Mouse (Mus musculus) hindbrain, embryonic 15.5 days (tissue): ENCODE results near the gene Ccdc60. TPM values are rescaled to one million over a fixed set of nuclear protein-coding genes. Genes with fewer than 3 reads are reported as not detected.

ENCODE experiments used
- ATAC-seq: fragments of 200-750 bp; cut with Nextera tagmentation; 2 replicates; pipeline ENCODE4 v1.8.0; 2017; ENCODE audit warnings: low read depth, moderate number of reproducible peaks, moderate TSS enrichment; ENCODE audit not compliant: low FRiP score
- H3K27ac ChIP-seq: fragments of 300-500 bp; sonication (generic); replicated peaks from 2 replicates; pipeline ENCODE4 v1.5.1; 2015; ENCODE audit warnings: mild to moderate bottlenecking, inconsistent platforms
- H3K27me3 ChIP-seq: fragments of 300-500 bp; sonication (generic); 2 replicates; pipeline ENCODE4 v1.6.1; 2015; ENCODE audit warnings: control low read depth, inconsistent platforms
- H3K36me3 ChIP-seq: fragments of 300-500 bp; sonication (generic); 2 replicates; pipeline ENCODE4 v1.6.1; 2015; ENCODE audit warnings: control low read depth, inconsistent platforms
- H3K4me1 ChIP-seq: fragments of 300-500 bp; sonication (generic); replicated peaks from 2 replicates; pipeline ENCODE4 v1.6.1; 2015; ENCODE audit warnings: control low read depth, inconsistent platforms
- H3K4me2 ChIP-seq: fragments of 300-500 bp; sonication (generic); 2 replicates; pipeline ENCODE4 v1.6.1; 2015; ENCODE audit warnings: moderate library complexity, mild to moderate bottlenecking, inconsistent platforms
- H3K4me3 ChIP-seq: fragments of 300-500 bp; sonication (generic); 2 replicates; pipeline ENCODE4 v1.5.1; 2015; ENCODE audit warnings: mild to moderate bottlenecking, inconsistent platforms
- H3K9ac ChIP-seq: fragments of 300-500 bp; sonication (generic); 2 replicates; pipeline ENCODE4 v1.6.1; 2015; ENCODE audit warnings: inconsistent platforms
- H3K9me3 ChIP-seq: fragments of 300-500 bp; sonication (generic); 2 replicates; pipeline ENCODE4 v1.6.1; 2016; ENCODE audit warnings: control low read depth, inconsistent platforms
- WGBS: fragments of 180-500 bp; shearing (Covaris S2); methylation state at CpG from one replicate; pipeline ENCODE4 v1.1.7; 2015; 5-methylcytosine and 5-hydroxymethylcytosine counted together
- polyA plus RNA-seq: library from polyadenylated mRNA; unstranded; fragments of >200 nt; fragmentation: Nextera tagmentation; extraction: Ambion mirVana; gene quantifications from 2 replicates; pipeline ENCODE4 v1.2.1, GENCODE M21; 2015

The Ccdc60 gene
- polyA plus RNA-seq, 1 experiment from 2014 or later: 2.8 TPM

DNA sequence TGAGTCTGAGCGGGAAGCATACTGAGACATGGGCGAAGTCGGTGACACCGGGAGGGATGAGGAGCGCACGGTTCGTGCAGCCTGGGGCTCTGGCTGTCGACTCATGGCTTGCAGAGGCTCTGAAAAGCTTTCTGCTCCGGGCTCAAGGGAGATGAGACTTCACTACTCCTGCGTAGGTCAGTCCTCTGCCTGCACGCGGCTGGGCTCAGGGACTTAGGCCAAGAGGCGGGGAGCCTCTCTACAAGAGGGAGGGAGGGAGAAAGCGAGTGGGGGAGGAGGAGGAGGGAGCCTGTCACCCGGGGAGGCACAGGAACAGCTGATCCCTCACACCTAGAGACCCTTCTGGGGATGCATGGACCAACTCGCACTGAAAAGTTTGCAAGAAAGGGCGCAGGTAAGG lies 205.7 kb downstream of the Ccdc60 start, which contains the start of gene Tmem233:
Tmem233 (minus strand) TSS at position 164 of the 400 bp plus-strand sequence.
- H3K9ac ChIP-seq: no peak within 1 kb of the TSS
- H3K27ac ChIP-seq: no peak within 1 kb of the TSS
- no peaks in the 10 kb centered on the region for H3K36me3 ChIP-seq
- no peak within 1 kb of the TSS; the same call in 1 of the 2 replicates for H3K4me2 ChIP-seq
- no peak within 1 kb of the TSS for H3K4me3 ChIP-seq
- 17% methylated on average over 17 of the region's 17 CpGs for WGBS
- ATAC-seq: no peak
- no peaks in the 10 kb centered on the region for H3K9me3 ChIP-seq
- peaks cover 22% of the 10 kb centered on the region; the same call in 1 of the 2 replicates for H3K27me3 ChIP-seq
- H3K4me1 ChIP-seq: no peaks in the 10 kb centered on the region; the same call in 1 of the 2 replicates

DNA sequence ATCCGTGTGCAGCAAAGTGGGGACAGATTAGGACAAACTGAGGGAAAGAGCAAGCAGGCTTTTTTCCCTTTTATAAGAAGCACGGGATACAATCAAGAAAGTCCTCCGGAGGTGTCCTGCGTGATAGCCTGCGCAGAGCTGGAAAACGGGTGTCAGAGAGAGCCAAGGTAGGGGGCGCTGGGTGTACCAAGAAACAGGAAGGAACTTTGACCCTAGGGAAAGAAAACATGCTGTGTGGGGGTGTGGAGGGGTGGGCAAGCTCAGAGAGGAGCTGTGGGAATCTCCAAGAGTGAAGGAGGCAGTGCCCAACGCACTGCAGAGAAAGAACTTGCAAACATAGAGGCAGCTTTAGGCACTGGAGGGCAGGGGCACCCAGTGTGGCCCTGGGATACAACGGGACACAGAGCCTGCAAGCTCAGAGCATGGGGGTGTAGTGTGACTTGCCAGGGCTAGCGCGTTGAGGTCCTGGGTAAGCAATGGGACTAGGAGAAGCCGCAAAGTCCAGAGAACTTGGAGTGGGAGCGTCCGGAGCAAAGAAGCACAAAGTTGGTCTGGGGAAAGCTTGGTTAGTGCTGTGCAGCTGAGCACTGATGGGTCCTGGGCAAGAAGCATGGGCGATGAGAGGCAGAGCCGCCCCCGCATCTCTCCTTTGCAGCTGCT lies 206.4 kb downstream of the Ccdc60 start:
- Histone ChIP-seq H3K4me3 (no peak overlapping the region), H3K27me3 (peaks cover 22% of the 10 kb centered on the region; the same call in 1 of the 2 replicates), H3K9me3 (no peaks in the 10 kb centered on the region), H3K9ac (no peak overlapping the region), H3K4me1 (no peaks in the 10 kb centered on the region; the same call in 1 of the 2 replicates), H3K4me2 (no peak overlapping the region), H3K27ac (no peak overlapping the region), H3K36me3 (no peaks in the 10 kb centered on the region)
- ATAC-seq: no peak
- 43% methylated on average over 17 of the region's 17 CpGs for WGBS

DNA sequence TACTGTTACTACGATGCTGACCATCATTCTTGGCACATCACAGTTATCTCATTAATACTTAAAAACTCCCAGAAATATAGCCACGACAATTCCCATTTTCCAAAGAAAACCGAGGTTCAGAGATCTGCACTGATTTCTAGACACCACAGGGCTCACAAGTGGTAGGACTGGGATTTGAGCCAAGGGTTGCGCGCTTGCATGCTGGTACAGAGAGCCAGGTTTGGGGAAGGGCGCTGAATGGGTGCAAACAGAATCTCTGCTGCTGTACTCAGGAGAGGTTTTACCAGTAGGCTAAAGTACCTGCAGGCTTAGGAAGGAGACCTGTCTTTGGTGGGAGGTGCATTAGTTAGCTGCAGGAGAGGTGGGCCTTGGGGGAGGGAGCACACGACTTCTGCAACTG lies 207.2 kb downstream of the Ccdc60 start:
- no peak for ATAC-seq

DNA sequence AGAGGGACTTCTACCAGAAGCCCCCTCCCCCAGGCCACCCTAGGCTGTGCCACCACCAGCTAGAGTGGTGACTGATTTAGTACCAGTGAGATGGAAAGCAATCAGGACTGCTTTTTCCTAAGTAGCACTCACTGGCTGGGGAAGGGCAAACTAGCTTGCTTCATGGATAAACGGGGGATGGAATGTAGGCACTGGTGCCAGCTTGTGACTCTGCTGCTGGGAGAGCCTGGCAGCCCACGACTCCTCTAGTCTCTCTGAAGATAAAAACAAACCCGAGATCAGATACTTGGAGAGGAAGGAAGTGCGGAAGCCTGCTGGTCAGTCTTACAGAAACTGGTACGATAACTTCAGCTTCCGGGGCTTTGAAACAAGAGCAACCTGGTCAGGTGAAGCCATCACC lies 208.0 kb downstream of the Ccdc60 start:
- H3K4me3 ChIP-seq: no peak overlapping the region
- no peaks in the 10 kb centered on the region for H3K9me3 ChIP-seq
- no peak overlapping the region for H3K9ac ChIP-seq
- H3K4me2 ChIP-seq: no peak overlapping the region
- H3K27ac ChIP-seq: no peak overlapping the region
- H3K27me3 ChIP-seq: peaks cover 22% of the 10 kb centered on the region; the same call in 1 of the 2 replicates
- H3K4me1 ChIP-seq: no peaks in the 10 kb centered on the region; the same call in 1 of the 2 replicates
- no peaks in the 10 kb centered on the region for H3K36me3 ChIP-seq
- 72% methylated on average over 6 of the region's 6 CpGs for WGBS
- no peak for ATAC-seq

More for the DNA sequence above, 207.2 kb downstream of the Ccdc60 start:
- 76% methylated on average over 7 of the region's 7 CpGs for WGBS
- no peaks in the 10 kb centered on the region for H3K36me3 ChIP-seq
- no peaks in the 10 kb centered on the region; the same call in 1 of the 2 replicates for H3K4me1 ChIP-seq
- H3K27me3 ChIP-seq: peaks cover 22% of the 10 kb centered on the region; the same call in 1 of the 2 replicates
- no peaks in the 10 kb centered on the region for H3K9me3 ChIP-seq
- H3K4me3 ChIP-seq: no peak overlapping the region
- no peak overlapping the region for H3K9ac ChIP-seq
- H3K4me2 ChIP-seq: no peak overlapping the region
- no peak overlapping the region for H3K27ac ChIP-seq

Other genes with a start within 250 kb of the Ccdc60 start
- not detected in 2 replicates for gene Tmem233, start 205.7 kb downstream of the Ccdc60 start, polyA plus RNA-seq
- gene Hspb8, start 133.9 kb upstream of the Ccdc60 start, polyA plus RNA-seq: 6.7 and 8.7 TPM in 2 replicates